Mouse (Mus musculus): ENCODE results near the gene Sdhb.

The Sdhb gene

DNA sequence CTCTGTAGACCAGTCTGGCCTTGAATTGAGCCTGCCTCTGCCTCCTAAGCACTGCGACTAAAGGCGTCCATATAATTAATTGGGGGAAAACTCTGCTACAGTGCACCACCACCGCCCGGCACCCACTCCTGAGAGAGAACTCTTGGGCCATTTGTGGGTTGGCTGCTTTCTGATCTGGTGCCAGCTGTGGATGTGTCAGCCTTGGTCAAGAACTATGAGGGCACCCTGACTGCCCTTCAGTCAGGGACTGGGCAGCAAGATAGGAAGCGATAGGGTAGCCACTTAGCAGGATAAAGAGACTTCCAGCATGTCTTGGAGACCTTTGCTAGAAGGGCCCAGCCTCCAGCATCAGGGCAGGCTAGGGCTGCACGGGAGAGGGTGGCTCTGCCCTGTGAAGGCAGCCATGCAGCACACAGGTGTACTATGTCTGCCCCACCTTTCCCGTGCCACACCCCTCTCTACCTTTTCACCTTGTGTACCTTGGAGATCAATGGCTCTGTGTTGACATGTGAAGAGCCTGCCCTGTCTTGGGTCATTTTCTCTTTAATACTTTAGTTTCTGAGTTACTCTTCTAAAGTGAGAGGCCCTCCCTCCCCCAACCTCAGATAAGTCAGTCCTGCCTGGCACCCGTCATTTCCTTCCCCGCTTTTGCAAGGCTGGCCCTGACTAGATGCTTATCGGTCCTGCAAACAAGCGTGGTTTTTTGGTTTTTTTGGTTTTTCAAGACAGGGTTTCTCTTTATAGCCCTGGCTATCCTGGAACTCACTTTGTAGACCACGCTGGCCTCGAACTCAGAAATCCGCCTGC is 17.1 kb downstream of the Sdhb start:
- no peak for ATAC-seq (ENCODE audit: low TSS enrichment)

GRCm38 (mm10) chr4:140981605-140982004 is 20.6 kb downstream of the Sdhb start:
- ATAC-seq (ENCODE audit: low TSS enrichment) = no peak

GRCm38 (mm10) chr4:140982808-140983207 is 21.8 kb downstream of the Sdhb start:
- ATAC-seq (ENCODE audit: low TSS enrichment) = no peak

- ATAC-seq (ENCODE audit: low TSS enrichment) = peak; percentile 27; the same call in 1 of the 2 replicates
Measured at GRCm38 (mm10) chr4:140983442-140983841, 22.4 kb downstream of the Sdhb start.

DNA sequence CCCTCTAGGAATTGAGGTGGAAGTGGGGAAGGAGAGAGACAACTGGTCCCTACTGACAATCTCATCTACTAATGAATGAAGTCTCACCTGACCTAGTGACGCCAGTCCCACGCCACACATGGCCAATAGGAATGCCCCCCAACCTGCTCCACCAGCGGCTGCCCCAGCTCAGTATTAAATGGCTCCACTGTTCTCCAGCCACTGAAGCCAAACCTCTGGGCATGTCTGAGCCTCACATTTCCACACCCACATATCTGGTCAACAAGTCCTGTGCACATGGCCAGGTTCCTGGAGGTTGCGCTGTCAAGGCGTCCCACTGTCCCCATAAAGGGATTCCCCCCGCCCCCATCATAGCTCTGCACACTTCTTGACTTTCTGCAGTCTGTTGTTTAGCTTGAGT is 23.5 kb downstream of the Sdhb start:
- ATAC-seq (ENCODE audit: low TSS enrichment) = no peak

DNA sequence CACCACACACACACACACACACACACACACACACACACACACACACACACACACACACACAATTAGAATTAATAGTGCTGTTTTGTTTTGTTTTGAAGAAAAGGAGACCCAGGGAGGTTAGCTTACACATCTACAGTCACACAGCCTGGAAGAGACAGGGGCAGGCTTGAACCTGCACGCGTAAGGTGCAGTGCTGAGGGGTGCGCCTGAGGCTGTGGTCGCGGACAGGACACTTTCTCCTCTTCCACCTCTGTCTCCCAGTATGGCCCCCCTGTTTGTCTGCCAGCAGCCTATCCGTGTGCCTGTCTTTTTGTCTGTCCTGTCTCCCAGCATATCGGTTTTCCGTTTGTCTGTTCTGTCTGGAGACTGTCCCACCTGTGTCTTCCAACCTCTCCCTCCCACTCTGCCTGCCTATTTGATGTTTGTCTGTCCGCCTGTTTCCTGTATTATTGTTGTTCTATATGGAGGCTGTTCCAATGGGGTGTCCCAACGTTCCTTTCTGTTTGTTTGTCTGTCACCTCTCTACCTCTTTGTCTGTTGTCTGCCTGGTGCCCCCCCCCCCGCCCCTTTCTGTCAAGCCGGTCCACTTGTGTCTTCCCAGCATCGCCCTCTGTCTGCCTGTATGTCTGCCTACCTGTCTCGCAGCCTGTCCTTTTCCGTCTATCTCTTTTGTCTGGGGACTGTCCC is 25.2 kb downstream of the Sdhb start:
- no peak for ATAC-seq (ENCODE audit: low TSS enrichment)

- peak; percentile 91 for ATAC-seq (ENCODE audit: low TSS enrichment)
Measured at GRCm38 (mm10) chr4:140986711-140987395, 25.9 kb downstream of the Sdhb start, which contains the start of gene Atp13a2. Gene Atp13a2 (plus strand): TSS chr4:140986873.

DNA sequence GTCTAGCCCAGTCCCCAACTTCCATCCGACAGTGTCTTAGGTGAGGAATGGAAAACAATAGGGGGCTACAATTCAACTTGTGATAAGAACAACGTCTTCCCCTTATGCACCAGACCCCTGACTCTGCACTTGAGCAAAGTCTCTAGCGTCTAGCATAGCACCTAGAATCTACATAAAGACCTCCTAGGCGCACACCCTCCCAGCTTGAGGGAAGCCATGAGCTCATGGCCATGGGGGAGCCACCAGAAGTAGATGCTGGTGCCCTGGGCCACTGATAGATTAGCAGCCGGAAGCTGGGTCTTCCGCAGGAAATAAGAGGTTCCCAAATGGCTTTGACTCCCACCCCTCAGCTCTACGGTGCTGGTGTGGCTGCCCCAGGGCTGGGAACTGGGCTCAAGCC is 26.5 kb downstream of the Sdhb start:
- no peak for ATAC-seq (ENCODE audit: low TSS enrichment)

GRCm38 (mm10) chr4:140988706-140989290 is 27.8 kb downstream of the Sdhb start:
- ATAC-seq (ENCODE audit: low TSS enrichment) = no peak

DNA sequence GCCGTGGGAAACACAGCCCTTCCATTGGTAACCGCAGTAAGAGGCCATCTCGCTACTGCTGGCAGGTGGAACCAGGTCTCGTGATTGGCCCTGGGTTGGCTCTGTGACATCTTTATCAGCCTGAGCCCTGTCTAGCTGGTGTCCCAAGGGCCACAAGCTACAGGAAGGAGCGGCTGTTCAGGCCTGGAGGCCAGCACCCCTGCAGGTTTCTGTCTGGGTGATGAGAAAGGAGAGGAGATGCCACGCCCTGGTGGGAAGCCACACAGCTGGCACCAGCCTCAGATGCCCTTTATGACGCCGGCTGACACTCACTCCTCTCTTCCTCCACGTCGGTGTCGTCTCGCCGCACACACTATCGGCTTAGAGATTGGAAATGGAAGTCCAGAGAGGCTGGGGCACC is 28.4 kb downstream of the Sdhb start:
- ATAC-seq (ENCODE audit: low TSS enrichment) = no peak

- ATAC-seq (ENCODE audit: low TSS enrichment) = no peak
Measured at GRCm38 (mm10) chr4:140992215-140992614, 31.2 kb downstream of the Sdhb start.

GRCm38 (mm10) chr4:140993846-140994245 is 32.8 kb downstream of the Sdhb start:
- ATAC-seq (ENCODE audit: low TSS enrichment) = no peak

- no peak for ATAC-seq (ENCODE audit: low TSS enrichment)
Measured at GRCm38 (mm10) chr4:140995811-140996210, 34.8 kb downstream of the Sdhb start.

DNA sequence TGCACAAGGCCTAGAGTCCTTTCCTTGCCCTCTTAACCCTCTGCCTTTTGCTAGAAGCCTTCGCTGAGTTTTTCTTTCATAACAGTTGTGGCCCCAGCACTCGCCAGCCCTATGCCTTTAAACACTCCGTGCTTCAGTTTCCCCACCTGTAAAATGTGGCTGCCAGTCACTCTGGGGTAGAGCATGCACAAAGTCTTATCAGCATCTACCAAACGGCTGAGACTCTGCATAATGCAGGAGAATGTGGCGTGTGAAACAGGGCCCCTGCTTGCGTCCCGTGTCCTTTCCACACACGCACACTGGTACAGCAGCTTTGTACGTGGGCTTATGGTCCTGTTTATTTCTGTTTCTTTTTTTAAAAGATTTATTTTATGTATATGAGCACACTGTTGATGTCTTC is 35.8 kb downstream of the Sdhb start:
- ATAC-seq (ENCODE audit: low TSS enrichment) = no peak

- no peak for ATAC-seq (ENCODE audit: low TSS enrichment)
Measured at GRCm38 (mm10) chr4:141005983-141006382, 45.0 kb downstream of the Sdhb start.

GRCm38 (mm10) chr4:141008028-141008427 is 47.0 kb downstream of the Sdhb start:
- ATAC-seq (ENCODE audit: low TSS enrichment) = no peak

DNA sequence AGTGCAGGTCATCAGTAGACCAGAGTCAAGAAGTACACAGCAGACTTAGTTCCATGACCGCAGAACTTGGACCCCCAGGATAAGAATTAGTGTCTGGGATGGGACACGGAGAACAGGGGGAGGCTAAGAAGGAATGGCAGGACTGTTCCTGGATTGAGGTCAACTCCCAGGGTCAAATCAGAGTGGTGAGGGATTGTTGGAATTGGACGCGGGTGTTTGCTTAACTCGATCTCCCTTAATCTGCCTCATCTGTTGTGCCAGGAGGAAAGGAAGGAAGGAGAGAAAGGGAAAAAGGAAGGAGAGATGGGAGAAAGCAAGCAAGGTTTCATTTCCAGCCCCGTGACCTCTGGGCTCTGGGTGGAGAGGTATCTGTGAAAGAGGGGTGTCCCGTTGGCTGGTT is 49.1 kb downstream of the Sdhb start, which contains the start of gene Mfap2:
Gene Mfap2 (plus strand): TSS at position 301 of the 400 bp plus-strand sequence.
- ATAC-seq (ENCODE audit: low TSS enrichment) = no peak

DNA sequence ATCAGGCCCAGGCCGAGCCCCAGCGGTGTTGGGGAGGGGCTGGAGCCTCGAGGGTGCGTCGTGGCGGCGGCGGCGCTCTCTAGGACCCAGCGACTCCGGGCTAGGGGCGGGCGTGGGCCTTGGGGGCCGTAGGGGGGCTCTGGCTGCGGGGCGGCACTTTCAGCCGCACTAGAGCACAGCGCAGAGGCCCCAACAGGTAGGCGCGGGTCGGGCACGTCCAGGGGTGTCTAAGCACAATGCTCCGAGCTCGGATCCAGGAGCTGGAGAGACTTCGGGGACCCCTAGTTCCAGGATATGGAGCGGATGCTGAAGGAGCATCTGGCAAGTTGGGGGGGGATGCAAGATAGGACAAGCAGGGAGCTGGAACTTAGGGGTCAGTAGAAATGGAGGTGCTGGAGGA is 49.5 kb downstream of the Sdhb start:
- peak; percentile 24 for ATAC-seq (ENCODE audit: low TSS enrichment)

DNA sequence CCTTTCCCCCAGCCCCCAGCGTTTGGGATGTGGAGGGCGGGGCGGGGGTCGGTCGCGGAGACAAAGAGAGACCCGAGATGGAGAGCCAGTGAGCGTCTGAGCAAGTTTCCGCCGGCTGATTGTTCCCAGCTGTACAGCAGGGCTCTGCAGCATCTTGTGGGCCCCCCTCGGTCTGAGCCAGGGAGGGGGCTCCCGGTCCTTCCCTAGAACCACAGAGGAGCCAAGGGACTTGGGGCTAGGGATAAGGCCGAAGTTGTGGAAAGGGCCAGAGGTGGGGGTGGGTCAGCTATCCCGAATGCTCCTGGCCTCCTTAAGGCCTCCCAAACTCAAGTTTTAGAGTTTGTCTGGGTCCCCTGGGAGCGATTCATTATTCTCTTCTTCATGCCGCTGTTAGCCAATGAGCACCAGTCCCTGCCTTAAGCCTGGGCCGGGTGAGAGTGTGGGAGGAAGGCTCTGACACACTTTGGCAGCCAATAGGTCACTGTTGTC is 50.0 kb downstream of the Sdhb start:
- ATAC-seq (ENCODE audit: low TSS enrichment) = no peak

DNA sequence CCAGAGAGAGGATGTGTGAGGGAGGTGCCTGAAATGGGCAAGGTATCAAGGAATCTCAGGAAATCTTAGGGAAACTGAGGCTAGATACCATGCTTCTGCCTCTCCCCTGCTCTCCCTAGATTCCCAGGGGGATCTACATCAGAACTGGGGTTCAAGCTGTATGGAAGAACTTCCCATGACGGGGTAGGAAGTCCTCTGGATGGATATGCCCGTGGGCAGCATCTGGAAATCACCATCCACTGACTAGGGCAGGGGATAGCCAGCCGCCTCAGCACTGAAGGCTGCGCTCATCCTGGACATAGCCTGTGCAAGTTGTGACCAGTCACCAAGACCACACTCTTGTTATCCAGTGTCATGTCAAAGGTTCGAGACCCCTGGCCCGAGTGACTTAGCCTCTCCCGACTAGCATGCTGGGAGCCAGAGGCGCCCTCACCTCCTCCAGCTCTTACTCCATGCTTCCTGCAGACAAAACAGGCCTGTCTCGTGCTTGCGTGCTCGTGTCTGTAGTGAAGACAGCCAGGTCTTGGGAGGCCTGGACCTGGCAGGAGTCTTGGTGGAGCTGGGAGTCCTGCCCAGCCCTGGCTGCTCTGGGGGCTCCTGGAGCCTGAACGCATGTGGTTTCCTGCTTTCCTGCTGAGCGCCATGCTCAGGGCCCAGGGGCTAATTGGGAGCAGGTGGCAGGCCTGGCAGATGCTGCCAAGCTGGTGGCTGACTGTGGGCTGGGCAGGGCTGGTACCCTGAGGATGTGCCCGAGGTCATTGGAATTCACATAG is 50.7 kb downstream of the Sdhb start:
- ATAC-seq (ENCODE audit: low TSS enrichment) = no peak

DNA sequence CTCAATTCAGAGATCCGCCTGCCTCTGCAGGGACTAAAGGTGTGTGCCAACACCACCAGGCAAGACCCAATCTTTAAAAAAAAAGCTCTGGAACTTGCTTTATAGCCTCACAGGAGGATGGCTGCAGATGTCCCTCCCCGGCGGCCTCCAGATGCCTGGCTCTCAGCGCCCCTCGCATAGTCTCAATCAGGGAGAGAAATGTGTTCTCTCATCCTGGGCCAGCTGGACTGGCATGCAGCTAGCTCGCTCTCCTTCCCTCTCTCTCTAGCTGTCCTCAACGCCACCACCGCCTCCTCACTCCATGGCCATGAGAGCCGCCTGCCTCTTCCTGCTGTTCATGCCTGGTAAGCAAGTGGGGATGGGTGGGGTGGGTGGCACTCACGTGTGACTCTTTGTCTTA is 51.6 kb downstream of the Sdhb start:
- ATAC-seq (ENCODE audit: low TSS enrichment) = peak; percentile 35; the same call in 1 of the 2 replicates
